ENCODE assay signal across 15 mouse cellular contexts in genomic region chr19:28714674-28715073, GRCm38 (mm10). TPM values are rescaled to one million over a fixed set of nuclear protein-coding genes. Genes with fewer than 3 reads are reported as not detected.
DNase-seq lines count a peak whose midpoint lies in the region.
"Had no signal": no experiment of that assay in that cellular context is flagged by ENCODE, and none has a peak within 500 bp of the region (broad histone marks: within the 10 kb centered on the region; RNA-seq: fewer than 3 reads in every experiment).

No protein-coding gene starts in this region.

- peak; percentile 4 for DNase-seq in heart, adult 8-10 months (ENCODE audit: low spot score)
- DNase-seq in heart, postnatal 25 days (ENCODE audit: low spot score) = no peak
- DNase-seq in kidney, postnatal 14 days = peak; percentile 11
- DNase-seq in kidney, adult 9 months = no peak
- DNase-seq in lung, postnatal 14 days = peak; percentile 6
- DNase-seq in gastrocnemius, adult 8-10 months (ENCODE audit: low spot score in 2 of 2) = no peak
- no peak for DNase-seq in layer of hippocampus, postnatal 25 days (ENCODE audit: extremely low spot score in 1 of 2, low spot score in 1 of 2)
- DNase-seq: adrenal gland, adult 8-10 months; adrenal gland, postnatal 36 days; cerebellum, adult 8-10 months; cerebellum, postnatal 14 days; embryo, embryonic 11 days; gastrocnemius, postnatal 14 days; heart, postnatal 14 days had no signal

- intact Hi-C loops in heart, postnatal 25 days (cut with DNase I) = no loop called here

RNA-seq across cellular contexts. Expression of gene Glis3, which starts 34.8 kb away (rescaled TPM):
- total RNA-seq in heart, adult 8-10 months (2022) = 1 to 10 TPM in 3 of 4 experiments, under 1 TPM in 1; 0.98 to 1.7 (median 1.5) TPM
- total RNA-seq in heart, postnatal 25 days (2021) = 1 to 10 TPM; 1.6 TPM
- under 1 TPM; 0.56 to 0.85 (median 0.75) TPM for total RNA-seq in gastrocnemius, adult 8-10 months (2022)
- total RNA-seq in layer of hippocampus, postnatal 25 days (2021) = 10 to 100 TPM; 17.9 to 18.9 TPM
- total RNA-seq: CH12.LX had no signal

Comparison
In these comparisons a context has a peak if more than half of its experiments do, and no peak if none do; other contexts are left out.
1. DNase-seq: peak in heart, adult 8-10 months (single experiment), kidney, postnatal 14 days (single experiment) and lung, postnatal 14 days (single experiment); none in heart, postnatal 25 days (single experiment), kidney, adult 9 months (single experiment), gastrocnemius, adult 8-10 months (0 of 2) and layer of hippocampus, postnatal 25 days (0 of 2).
2. RNA of gene Glis3, which starts 34.8 kb away (total RNA-seq): 17.9 to 18.9 TPM in layer of hippocampus, postnatal 25 days; 1.6 TPM in heart, postnatal 25 days, 0.98 to 1.7 TPM in heart, adult 8-10 months and 0.56 to 0.85 TPM in gastrocnemius, adult 8-10 months; every median in the first group is over 4 times any median in the second.